Mouse (Mus musculus) MEL (cell line): Measurements from ENCODE around the gene Cul5. TPM values are rescaled to one million over a fixed set of nuclear protein-coding genes. Genes with fewer than 3 reads are reported as not detected.
A peak's percentile ranks its signal among the peaks of the same experiment; 100 is the strongest.

Experiments used
- DNase-seq: peaks from one replicate; pipeline ENCODE4 v3.0.0; 2011; ENCODE audit warnings: low read depth, low spot score
- H3K27ac ChIP-seq: 2 replicates; pipeline ENCODE4 v1.5.1; 2012; ENCODE audit warnings: low read depth, mild to moderate bottlenecking, control low read depth, low read length, moderate library complexity; ENCODE audit not compliant: control insufficient read depth
- H3K27me3 ChIP-seq, 2 experiments: fragments of 150-350 bp in 1 of 2; sonication (generic) in 1 of 2; 2 replicates each; pipeline ENCODE4 v1.6.1; 2012; ENCODE audit warnings: low read length in 2 of 2, mild to moderate bottlenecking in 2 of 2, improper control_type of control experiment in 1 of 2, moderate library complexity in 1 of 2; ENCODE audit not compliant: insufficient read depth in 2 of 2, control insufficient read depth in 1 of 2
- H3K36me3 ChIP-seq, 2 experiments: 2 replicates each; pipeline ENCODE4 v1.6.1; 2012 to 2014; ENCODE audit warnings: low read length in 2 of 2, improper control_type of control experiment in 1 of 2, inconsistent platforms in 1 of 2, mild to moderate bottlenecking in 1 of 2; ENCODE audit not compliant: insufficient read depth in 2 of 2, control insufficient read depth in 1 of 2
- H3K4me1 ChIP-seq, 2 experiments: fragments of 150-350 bp in 1 of 2; sonication (generic) in 1 of 2; 2 replicates each; pipeline ENCODE4 v1.6.1; 2012; ENCODE audit warnings: low read length in 2 of 2, improper control_type of control experiment in 1 of 2, mild to moderate bottlenecking in 1 of 2; ENCODE audit not compliant: insufficient read depth in 2 of 2, control insufficient read depth in 1 of 2
- H3K4me3 ChIP-seq, 2 experiments: fragments of 150-350 bp in 1 of 2; sonication (generic) in 1 of 2; 2 replicates each; pipeline ENCODE4 v1.5.1; 2012; ENCODE audit warnings: low read depth in 2 of 2, low read length in 2 of 2, mild to moderate bottlenecking in 2 of 2, moderate library complexity in 2 of 2, control low read depth in 1 of 2, improper control_type of control experiment in 1 of 2; ENCODE audit not compliant: control insufficient read depth in 1 of 2, insufficient read depth in 1 of 2
- H3K79me2 ChIP-seq: 2 replicates; pipeline ENCODE4 v1.6.1; 2012; ENCODE audit warnings: mild to moderate bottlenecking, low read length, moderate library complexity; ENCODE audit not compliant: control insufficient read depth, poor library complexity, insufficient read depth
- H3K9ac ChIP-seq: 2 replicates; pipeline ENCODE4 v1.6.1; 2012; ENCODE audit warnings: low read depth, mild to moderate bottlenecking, control low read depth, low read length, moderate library complexity; ENCODE audit not compliant: control insufficient read depth, poor library complexity, severe bottlenecking
- H3K9me3 ChIP-seq: fragments of 150-350 bp; sonication (generic); replicated peaks from 2 replicates; pipeline ENCODE4 v1.6.1; 2012; ENCODE audit warnings: mild to moderate bottlenecking, low read length, improper control_type of control experiment, moderate library complexity; ENCODE audit not compliant: insufficient read depth
- CHD2 ChIP-seq: IDR thresholded peaks from 2 replicates; pipeline ENCODE4 v1.6.1; 2011; ENCODE audit warnings: low read length, improper control_type of control experiment
- EP300 ChIP-seq, 2 experiments: IDR thresholded peaks; 2 replicates each; pipeline ENCODE4 v1.6.1; 2011; ENCODE audit warnings: improper control_type of control experiment in 2 of 2, low read length in 2 of 2, low read depth in 1 of 2, mild to moderate bottlenecking in 1 of 2
- HCFC1 ChIP-seq: IDR thresholded peaks from 2 replicates; pipeline ENCODE4 v1.6.1; 2012; ENCODE audit warnings: low read depth, mild to moderate bottlenecking, inconsistent platforms, low read length, improper control_type of control experiment, moderate library complexity
- JUND ChIP-seq: IDR thresholded peaks from 2 replicates; pipeline ENCODE4 v1.6.1; 2011; ENCODE audit warnings: low read depth, mild to moderate bottlenecking, improper control_type of control experiment, low read length
- MAX ChIP-seq: IDR thresholded peaks from 2 replicates; pipeline ENCODE4 v1.6.1; 2011; ENCODE audit warnings: low read length, improper control_type of control experiment
- MAZ ChIP-seq: IDR thresholded peaks from 2 replicates; pipeline ENCODE4 v1.6.1; 2012; ENCODE audit warnings: low read depth, mild to moderate bottlenecking, inconsistent platforms, low read length, improper control_type of control experiment
- MYB ChIP-seq: IDR thresholded peaks from 2 replicates; pipeline ENCODE4 v1.6.1; 2011; ENCODE audit warnings: mild to moderate bottlenecking, low read depth, low read length, improper control_type of control experiment
- POLR2AphosphoS2 ChIP-seq: IDR thresholded peaks from 2 replicates; pipeline ENCODE4 v1.6.1; 2011; ENCODE audit warnings: low read length, improper control_type of control experiment
- SIN3A ChIP-seq: IDR thresholded peaks from 2 replicates; pipeline ENCODE4 v1.6.1; 2012; ENCODE audit warnings: low read length, improper control_type of control experiment, inconsistent platforms
- TBP ChIP-seq: IDR thresholded peaks from 2 replicates; pipeline ENCODE4 v1.8.0; 2011; ENCODE audit warnings: low read depth, low read length, improper control_type of control experiment
- USF1 ChIP-seq: IDR thresholded peaks from 2 replicates; pipeline ENCODE4 v1.6.1; 2014; ENCODE audit warnings: low read depth, mild to moderate bottlenecking, inconsistent platforms, low read length, improper control_type of control experiment, moderate library complexity
- ZKSCAN1 ChIP-seq: IDR thresholded peaks from 2 replicates; pipeline ENCODE4 v1.6.1; 2012; ENCODE audit warnings: low read depth, mild to moderate bottlenecking, inconsistent platforms, low read length, improper control_type of control experiment, moderate library complexity
- ZMIZ1 ChIP-seq: IDR thresholded peaks from 2 replicates; pipeline ENCODE4 v1.6.1; 2012; ENCODE audit warnings: low read depth, mild to moderate bottlenecking, inconsistent platforms, low read length, improper control_type of control experiment, moderate library complexity
- polyA plus RNA-seq, 2 experiments: library from polyadenylated mRNA; stranded (reverse) in 1 of 2; unstranded in 1 of 2; fragments of >175 nt in 1 of 2; fragments of >200 nt in 1 of 2; gene quantifications; 2 replicates each; pipeline versions ENCODE4 v1.2.1 to v1.2.4; 2012; ENCODE audit warnings: low replicate concordance in 2 of 2, low read depth in 1 of 2; ENCODE audit not compliant: insufficient read length in 2 of 2, insufficient read depth in 1 of 2, missing spikeins in 1 of 2
- total RNA-seq: library from RNA; depleted of rRNA; stranded (reverse); fragments of 300-350 nt; gene quantifications from 2 replicates; pipeline ENCODE4 v1.2.3, GENCODE M21; 2012

Cul5 gene
- total and polyA plus RNA-seq, 3 experiments = 24.5 to 32.0 (median 30.7) TPM

GRCm38 (mm10) chr9:53705491-53705991 lies 35.7 kb upstream of the Cul5 start:
- DNase-seq = no peak
- Histone ChIP-seq H3K4me1 (no peaks in the 10 kb centered on the region), H3K4me3 (peak overlapping the region; percentile 28 to 60), H3K27ac (no peak overlapping the region), H3K9me3 (no peaks in the 10 kb centered on the region), H3K9ac (0 out of 2 replicates have a peak overlapping the region, but pooled peaks have one; percentile 7), H3K79me2 (no peaks in the 10 kb centered on the region), H3K27me3 (no peaks in the 10 kb centered on the region), H3K36me3 (no peaks in the 10 kb centered on the region)
- no peak for TF ChIP-seq ZKSCAN1
- TF ChIP-seq MAZ = 0 out of 2 replicates have a peak, but pooled peaks have one; percentile 21
- TF ChIP-seq TBP = no peak

DNA sequence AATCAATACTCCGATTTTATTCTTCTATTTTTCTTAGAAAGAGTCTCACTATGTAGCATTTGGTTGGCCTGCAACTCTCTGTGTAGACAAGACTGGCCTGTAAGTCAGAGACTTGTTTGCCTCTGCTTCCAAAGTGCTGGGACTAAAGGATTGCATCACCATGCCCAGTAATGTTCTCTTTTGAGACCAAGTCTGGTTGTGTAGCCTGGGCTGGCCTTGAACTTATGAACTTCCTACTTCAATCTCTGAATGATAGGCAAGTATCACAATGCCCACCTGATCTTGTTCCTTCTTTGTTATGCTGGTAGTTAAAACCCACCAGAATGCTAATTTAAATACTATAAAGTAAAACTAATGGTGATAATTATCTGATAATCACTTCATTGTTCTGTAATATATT lies 33.2 kb upstream of the Cul5 start:
- H3K27ac ChIP-seq = no peak overlapping the region
- H3K79me2 ChIP-seq = no peaks in the 10 kb centered on the region
- no peaks in the 10 kb centered on the region for H3K4me1 ChIP-seq
- no peak overlapping the region for H3K9ac ChIP-seq
- no peaks in the 10 kb centered on the region for H3K36me3 ChIP-seq
- H3K4me3 ChIP-seq = no peak overlapping the region
- DNase-seq = no peak
- no peaks in the 10 kb centered on the region for H3K9me3 ChIP-seq
- no peaks in the 10 kb centered on the region for H3K27me3 ChIP-seq
- TF ChIP-seq CHD2 = no peak

GRCm38 (mm10) chr9:53700496-53700895 lies 30.7 kb upstream of the Cul5 start:
- no peaks in the 10 kb centered on the region for H3K36me3 ChIP-seq
- no peak overlapping the region for H3K4me3 ChIP-seq
- H3K27ac ChIP-seq = no peak overlapping the region
- no peak for TF ChIP-seq USF1
- no peak for TF ChIP-seq MYB
- TF ChIP-seq JUND = no peak
- no peak for TF ChIP-seq HCFC1
- no peak for TF ChIP-seq SIN3A
- TF ChIP-seq EP300 (IDR thresholded peaks at IDR 0.05; ENCODE audit: low read depth in 1 of 2, low read length in 2 of 2) = no peak
- TF ChIP-seq CHD2 = no peak
- TF ChIP-seq ZMIZ1 = no peak
- no peak for TF ChIP-seq POLR2AphosphoS2
- TF ChIP-seq MAX = no peak
- no peaks in the 10 kb centered on the region for H3K4me1 ChIP-seq
- H3K9me3 ChIP-seq = no peaks in the 10 kb centered on the region
- peak; percentile 55 for DNase-seq
- H3K27me3 ChIP-seq = no peaks in the 10 kb centered on the region
- H3K9ac ChIP-seq = no peak overlapping the region
- H3K79me2 ChIP-seq = no peaks in the 10 kb centered on the region
